ENCODE assay signal across 10 mouse cellular contexts in genomic region chr1:153180586-153181289, GRCm38 (mm10). TPM values are rescaled to one million over a fixed set of nuclear protein-coding genes. Genes with fewer than 3 reads are reported as not detected.
DNase-seq lines count a peak whose midpoint lies in the region; ATAC-seq and TF ChIP-seq lines count a peak whose summit lies in the region.
"Had no signal": no experiment of that assay in that cellular context is flagged by ENCODE, and none has a peak within 500 bp of the region (broad histone marks: within the 10 kb centered on the region; RNA-seq: fewer than 3 reads in every experiment).

No protein-coding gene starts in this region.

- H3K4me3 ChIP-seq in forebrain, postnatal 0 days (ENCODE audit: low read depth, low read length): no peak overlapping the region
- no peak overlapping the region for H3K4me3 ChIP-seq in forebrain, embryonic 12.5 days (replicated peaks)
- H3K4me3 ChIP-seq: liver, embryonic 15.5 days had no signal

- H3K4me2 ChIP-seq in forebrain, postnatal 0 days (ENCODE audit: low read depth): no peak overlapping the region
- no peak overlapping the region for H3K4me2 ChIP-seq in forebrain, embryonic 12.5 days
- H3K4me2 ChIP-seq: liver, embryonic 15.5 days had no signal

- H3K9me3 ChIP-seq in forebrain, postnatal 0 days (ENCODE audit: low read length): no peaks in the 10 kb centered on the region
- H3K9me3 ChIP-seq in forebrain, embryonic 12.5 days: no peaks in the 10 kb centered on the region
- H3K9me3 ChIP-seq: liver, embryonic 15.5 days had no signal

- peak; percentile 89 for ATAC-seq in forebrain, postnatal 0 days
- no peak for ATAC-seq in forebrain, embryonic 12.5 days (ENCODE audit: low FRiP score)

- WGBS in forebrain, postnatal 0 days: 48% methylated on average over 9 of the region's 9 CpGs
- WGBS in forebrain, embryonic 12.5 days: 62% methylated on average over 9 of the region's 9 CpGs

- peaks cover 6% of the 10 kb centered on the region for H3K27me3 ChIP-seq in forebrain, postnatal 0 days (ENCODE audit: insufficient read depth, low read length)
- H3K27me3 ChIP-seq in forebrain, embryonic 12.5 days: peaks cover 31% of the 10 kb centered on the region
- H3K27me3 ChIP-seq: CH12.LX had no signal

- TF ChIP-seq CTCF in forebrain, postnatal 0 days (IDR thresholded peaks at IDR 0.05; ENCODE audit: low read depth): no peak

- H3K36me3 ChIP-seq in forebrain, postnatal 0 days (ENCODE audit: insufficient read depth): no peaks in the 10 kb centered on the region
- H3K36me3 ChIP-seq in forebrain, embryonic 12.5 days (replicated peaks): no peaks in the 10 kb centered on the region
- H3K36me3 ChIP-seq: liver, embryonic 15.5 days had no signal

- no peak overlapping the region for H3K27ac ChIP-seq in forebrain, postnatal 0 days (ENCODE audit: low read depth, low read length)
- no peak overlapping the region for H3K27ac ChIP-seq in forebrain, embryonic 12.5 days
- H3K27ac ChIP-seq: liver, embryonic 15.5 days had no signal

- H3K9ac ChIP-seq in forebrain, postnatal 0 days: no peak overlapping the region
- no peak overlapping the region for H3K9ac ChIP-seq in forebrain, embryonic 12.5 days
- H3K9ac ChIP-seq: liver, embryonic 15.5 days had no signal

- no peaks in the 10 kb centered on the region for H3K4me1 ChIP-seq in forebrain, postnatal 0 days (ENCODE audit: insufficient read depth)
- H3K4me1 ChIP-seq in forebrain, embryonic 12.5 days: peaks cover 4% of the 10 kb centered on the region; the same call in 1 of the 2 replicates
- H3K4me1 ChIP-seq: liver, embryonic 15.5 days had no signal

- peak; percentile 69 for DNase-seq in forebrain, postnatal 0 days
- peak; percentile 46 for DNase-seq in 3134 (ENCODE audit: extremely low read depth, insufficient read length, low spot score)
- DNase-seq in cerebellum, postnatal 10 days: peak; percentile 26 to 60
- peak; percentile 52 to 60 for DNase-seq in layer of hippocampus, postnatal 36 days
- no peak for DNase-seq in urinary bladder, postnatal 14 days (ENCODE audit: low spot score)
- DNase-seq in adrenal gland, postnatal 10 days: no peak
- DNase-seq in c-Kit-positive CD71-positive TER-119-positive erythroid progenitor cells, embryonic 14.5 days (ENCODE audit: low spot score): no peak

RNA-seq across cellular contexts. Expression of gene Lamc2, which starts 5.5 kb away (rescaled TPM):
- total RNA-seq in forebrain, postnatal 0 days (2014; rRNA removed): 5.2 and 5.8 TPM in 2 replicates
- 2.8 and 4.4 TPM in 2 replicates for polyA plus RNA-seq in forebrain, postnatal 0 days (2015; fragmentation: Nextera tagmentation; extraction: Ambion mirVana)
- 0.47 and 0.94 TPM in 2 replicates for polyA plus RNA-seq in forebrain, embryonic 12.5 days (2016; fragmentation: Nextera tagmentation; extraction: Ambion mirVana)
- 1 to 10 TPM; 1.6 to 2.1 TPM for total RNA-seq in layer of hippocampus, postnatal 36 days (2021)
- total RNA-seq in adrenal gland, postnatal 10 days (2021): 1 to 10 TPM; 1.9 to 3.2 TPM

Comparison
In these comparisons a context has a peak if more than half of its experiments do, and no peak if none do; other contexts are left out.
1. DNase-seq: peak in forebrain, postnatal 0 days (single experiment), 3134 (single experiment), cerebellum, postnatal 10 days (2 of 2) and layer of hippocampus, postnatal 36 days (2 of 2); none in urinary bladder, postnatal 14 days (single experiment), adrenal gland, postnatal 10 days (single experiment) and c-Kit-positive CD71-positive TER-119-positive erythroid progenitor cells, embryonic 14.5 days (single experiment).